Mouse (Mus musculus): ENCODE measurements around the gene Ptk7.

- no peak for TF ChIP-seq CTCF (IDR thresholded peaks at IDR 0.05; ENCODE audit: extremely low read depth, insufficient read depth, low read length)
- TF ChIP-seq POLR2A (IDR thresholded peaks at IDR 0.05; ENCODE audit: extremely low read depth, insufficient read depth, low read length): no peak
These were observed 43.0 kb downstream of the Ptk7 start for GRCm38 (mm10) chr17:46586327-46586726.
